Mouse (Mus musculus) brain, embryonic 14.5 days (tissue): ENCODE results near the gene Gm10282.

Experiments
- CTCF ChIP-seq: fragments of 200-500 bp; IDR thresholded peaks from 2 replicates; pipeline ENCODE4 v1.5.1; 2012; ENCODE audit warnings: inconsistent platforms, mild to moderate bottlenecking, moderate library complexity, borderline replicate concordance; ENCODE audit not compliant: insufficient read depth, insufficient read length; ENCODE audit errors: extremely low read depth
- POLR2A ChIP-seq: fragments of 200-500 bp; IDR thresholded peaks from 2 replicates; pipeline ENCODE4 v1.6.1; 2012; ENCODE audit warnings: mild to moderate bottlenecking, inconsistent platforms, borderline replicate concordance; ENCODE audit not compliant: poor library complexity, insufficient read depth, insufficient read length, severe bottlenecking; ENCODE audit errors: extremely low read depth

- TF ChIP-seq CTCF: no peak
- no peak for TF ChIP-seq POLR2A
Observed at GRCm38 (mm10) chr8:72273807-72274206, 31.3 kb downstream of the Gm10282 start.
